Mouse (Mus musculus) cerebellum, postnatal 36 days (tissue): Measurements from ENCODE around the gene Hat1.
"Not testable (repeated sequence)": the region's sequence is repeated elsewhere in the genome, so short reads cannot be mapped to it uniquely, and the experiment has no call there.

Experiments
- DNase-seq, 2 experiments: peaks; one replicate each; pipeline ENCODE4 v3.0.0; 2021 to 2022; ENCODE audit warnings: mixed read lengths in 2 of 2

The Hat1 gene

DNA sequence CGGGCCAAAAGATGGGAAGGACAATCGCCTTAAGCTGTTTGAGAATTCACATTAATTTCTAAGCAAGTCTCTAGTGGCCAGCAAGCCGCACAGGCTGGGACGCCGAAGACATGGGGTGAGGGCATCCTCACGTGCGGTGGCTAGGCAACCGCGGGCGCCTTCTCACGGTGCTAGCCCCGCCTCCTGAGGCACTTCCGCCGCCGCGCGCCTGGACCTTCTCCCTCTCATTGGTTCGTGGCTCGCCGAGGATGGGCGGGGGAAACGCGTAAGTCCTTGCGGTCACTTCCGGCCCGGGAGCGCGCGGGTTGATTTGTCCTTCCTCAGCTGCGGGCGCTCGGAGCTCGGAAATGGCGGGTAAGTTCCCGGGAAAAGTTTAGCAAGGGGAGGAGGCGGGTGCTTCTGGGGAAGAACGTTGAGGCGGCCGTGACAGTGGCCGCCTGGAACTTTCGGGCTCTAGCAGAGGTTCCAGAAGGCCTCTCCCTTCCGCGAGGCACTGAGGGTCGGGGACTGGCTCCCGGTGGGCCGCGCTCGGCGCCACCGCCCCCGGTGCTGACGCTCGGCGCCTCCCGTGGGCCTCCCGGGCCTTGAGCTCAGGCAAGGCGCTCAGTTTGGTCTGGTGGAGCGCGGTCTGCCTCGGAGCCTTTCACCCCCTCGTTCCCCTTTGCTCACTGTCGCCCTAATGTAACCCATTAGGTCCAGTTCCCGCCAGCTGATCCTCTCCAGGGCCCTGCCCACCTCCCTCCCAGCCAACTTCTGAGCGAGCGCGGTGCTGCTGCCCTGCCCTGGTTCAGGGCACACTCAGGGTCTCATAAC, at the start of gene Hat1:
Gene Hat1, plus strand, starts transcription at position 8 of the 813 bp plus-strand sequence.
- DNase-seq, result peak; percentile 90 to 94

DNA sequence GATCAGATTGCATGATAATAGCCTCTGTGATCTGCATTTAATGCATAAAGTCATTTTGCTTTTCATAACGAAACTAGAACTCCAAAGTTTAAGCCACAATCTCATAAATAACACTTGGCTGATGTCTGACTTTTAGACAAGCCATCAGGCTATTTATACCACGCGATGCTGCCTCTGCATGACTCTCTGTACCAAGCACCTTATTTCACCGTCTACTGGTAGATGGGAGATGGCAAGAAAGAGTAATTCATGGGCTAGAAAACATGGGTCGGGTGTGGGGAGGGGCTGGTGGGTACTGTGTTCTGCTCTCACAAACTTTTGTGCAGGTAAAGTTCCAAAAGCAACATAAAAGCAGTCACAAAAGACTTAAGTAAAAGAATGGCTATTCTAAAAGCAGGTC, 48.6 kb upstream of the Hat1 start:
- no peak for DNase-seq

DNA sequence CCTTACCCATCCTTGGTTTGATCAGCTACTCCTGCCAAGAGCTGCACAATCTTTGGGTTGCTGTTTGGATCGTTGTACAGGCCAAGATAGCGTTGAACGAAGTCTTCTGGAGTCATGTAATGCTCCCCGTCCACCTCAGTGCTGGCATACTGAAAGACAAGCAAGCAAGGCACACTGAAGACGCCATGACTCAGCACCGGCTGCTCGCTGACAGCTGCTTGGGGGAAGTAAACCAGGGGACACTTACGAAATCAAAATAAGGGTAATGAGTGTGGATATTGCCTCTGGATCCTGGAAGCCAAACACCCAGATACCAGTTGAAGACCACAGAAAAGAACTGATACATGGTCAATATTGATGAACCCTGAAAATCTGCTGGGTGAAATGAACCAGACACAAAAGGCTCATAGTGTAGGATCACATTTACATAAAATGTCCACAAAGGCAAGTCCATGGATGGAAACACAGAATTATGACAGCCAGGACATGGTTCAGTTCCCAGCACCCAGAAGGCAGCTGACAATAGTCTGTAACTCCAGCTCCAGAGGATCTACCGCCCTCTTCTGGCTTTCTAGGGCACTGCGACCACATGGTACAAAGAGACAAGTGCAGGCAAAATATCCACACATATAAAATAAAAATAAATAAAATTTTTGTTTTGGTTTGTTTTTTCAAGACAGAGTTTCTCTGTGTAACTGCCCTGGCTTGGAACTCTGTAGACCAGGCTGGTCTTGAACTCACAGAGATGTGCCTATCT, 44.7 kb upstream of the Hat1 start:
- DNase-seq, result no peak

DNA sequence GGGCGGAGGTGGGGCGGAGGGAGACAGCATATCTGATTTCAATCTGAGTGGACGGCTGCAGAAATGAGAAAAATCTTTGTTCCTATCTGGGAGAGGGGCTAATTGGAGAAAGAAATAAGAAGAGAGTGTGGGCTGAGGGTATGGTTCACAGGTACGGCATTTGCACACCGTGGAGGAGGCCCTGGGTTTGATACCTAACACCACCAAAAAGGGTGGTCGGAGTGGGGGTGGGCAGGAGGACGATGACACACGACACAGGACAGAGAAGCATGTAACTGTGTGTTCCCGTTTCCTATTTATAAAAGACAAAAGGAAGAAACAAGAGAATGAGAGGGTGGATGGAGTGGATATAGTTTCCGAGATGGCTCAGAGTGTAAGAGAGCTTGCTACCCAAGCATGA, 41.6 kb upstream of the Hat1 start:
- no peak for DNase-seq

DNA sequence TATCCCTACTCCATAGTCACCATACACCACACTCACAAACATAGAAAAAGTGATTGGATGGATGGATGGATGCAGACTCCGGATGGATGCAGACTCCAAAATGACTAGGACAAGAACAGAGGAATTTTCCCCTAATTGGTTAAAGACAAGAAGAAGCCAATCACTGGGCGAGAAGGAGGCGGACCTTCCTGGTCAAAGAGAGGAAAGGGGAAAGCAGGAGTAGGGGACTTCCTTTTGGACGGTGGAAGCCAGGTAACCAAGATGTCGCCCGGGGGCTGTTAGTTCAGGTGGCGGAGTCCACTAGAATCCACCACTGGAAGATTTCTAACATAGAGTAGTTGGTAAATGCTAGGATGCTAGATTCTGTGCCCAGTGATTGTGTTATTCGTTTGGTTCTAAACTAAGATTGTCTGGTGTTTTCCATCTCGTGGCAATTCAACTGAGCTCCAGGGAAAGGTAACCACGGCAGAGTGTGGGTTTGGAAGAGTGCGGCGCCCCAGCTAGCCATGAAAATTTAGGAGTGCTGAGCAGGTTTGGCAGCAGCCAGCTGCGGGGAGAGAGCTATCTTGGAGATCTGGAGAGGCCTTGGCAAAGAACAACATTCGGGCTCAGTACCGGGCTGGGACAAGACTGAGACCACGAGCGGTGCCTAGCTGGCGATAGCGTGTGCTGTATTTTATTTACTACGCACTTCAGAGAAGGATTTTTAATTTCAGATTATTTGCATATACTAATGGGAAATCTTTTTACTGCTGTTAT, 40.8 kb upstream of the Hat1 start:
- no peak for DNase-seq

DNA sequence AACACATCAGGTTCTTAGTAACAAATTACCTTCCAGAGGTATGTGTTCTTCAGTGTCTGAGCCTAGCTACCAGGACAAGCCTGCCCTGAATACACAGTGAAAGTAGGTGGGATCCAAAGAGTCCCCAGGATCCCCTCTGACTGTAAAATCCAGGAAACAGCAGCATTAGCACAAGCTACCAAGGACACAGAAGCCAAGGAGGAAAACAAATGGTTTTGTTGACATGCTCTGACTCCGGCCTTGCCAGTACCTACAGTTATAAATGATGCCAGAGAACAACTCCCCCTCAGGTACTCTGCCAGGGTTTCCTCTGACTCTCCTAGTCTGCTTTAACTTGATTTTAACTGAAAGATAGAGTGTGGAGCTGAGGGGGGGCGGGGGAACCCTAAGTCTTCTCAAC, 39.2 kb upstream of the Hat1 start:
- DNase-seq, result no peak

DNA sequence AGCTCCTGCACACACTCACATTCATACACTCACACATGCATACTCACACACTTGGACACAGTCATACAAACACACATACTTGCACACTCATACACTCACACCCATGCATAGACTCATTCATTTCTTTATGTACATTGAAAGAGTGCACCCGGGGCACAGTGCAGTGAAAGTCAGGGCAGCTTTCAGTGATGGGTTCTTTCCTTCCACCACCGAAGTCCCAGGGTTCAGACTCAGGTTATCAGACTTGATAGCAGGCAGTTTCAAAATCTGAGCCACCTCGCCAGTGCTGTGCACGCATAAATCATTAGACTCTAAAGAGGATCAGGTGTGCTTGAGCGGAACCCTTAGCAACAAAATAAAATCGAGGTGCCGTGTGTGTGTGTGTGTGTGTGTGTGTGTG, 38.6 kb upstream of the Hat1 start:
- no peak for DNase-seq

DNA sequence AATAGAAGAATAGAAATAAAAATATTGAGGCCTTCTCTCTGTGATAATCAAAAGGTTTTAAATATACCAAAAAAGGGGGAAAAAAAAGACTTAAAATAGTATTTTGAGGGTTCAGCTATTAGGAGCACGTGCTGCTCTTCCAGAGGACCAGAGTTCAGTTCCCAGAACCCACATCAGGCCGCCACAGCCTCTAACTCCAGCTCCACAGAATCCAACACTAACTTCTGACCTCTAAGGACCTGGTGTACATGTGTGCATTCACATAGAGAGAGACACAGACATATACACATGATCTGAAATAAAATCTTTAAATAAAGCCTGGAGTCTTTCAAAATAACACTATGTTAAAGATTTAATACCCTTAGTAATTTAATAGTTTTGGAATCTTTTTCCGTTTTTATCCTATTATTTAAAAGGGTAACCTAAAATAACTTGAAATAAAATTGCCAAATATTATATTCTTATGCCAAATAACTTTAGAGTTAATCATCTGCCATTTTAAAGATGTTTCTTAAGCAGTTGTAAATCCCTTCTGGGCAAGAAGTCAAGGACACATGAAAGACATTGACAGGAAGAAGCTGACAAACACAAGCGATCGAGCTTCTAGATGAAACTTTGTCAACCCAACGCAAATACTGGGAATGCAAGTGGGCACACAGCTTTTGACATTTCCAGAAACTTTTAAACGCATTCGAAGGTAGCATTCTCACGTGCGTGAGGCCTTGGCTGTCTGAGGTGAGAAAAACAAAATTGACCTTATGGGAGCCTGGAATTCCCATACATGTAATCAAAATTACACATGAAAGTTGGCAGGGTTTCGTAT, 37.6 kb upstream of the Hat1 start:
- DNase-seq, result no peak

DNA sequence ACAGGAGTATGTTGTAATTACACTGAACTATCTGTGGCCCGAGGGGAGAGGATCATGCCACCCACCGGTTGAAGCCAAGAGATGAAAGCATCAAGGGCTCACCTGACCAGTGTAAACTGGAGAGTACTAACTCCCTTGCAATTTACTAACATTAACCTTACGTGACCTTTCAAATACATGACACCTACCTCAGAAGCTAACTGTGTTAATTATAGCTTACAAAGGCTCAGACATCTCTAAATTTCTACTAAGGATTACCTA, 37.1 kb upstream of the Hat1 start:
- no peak for DNase-seq

DNA sequence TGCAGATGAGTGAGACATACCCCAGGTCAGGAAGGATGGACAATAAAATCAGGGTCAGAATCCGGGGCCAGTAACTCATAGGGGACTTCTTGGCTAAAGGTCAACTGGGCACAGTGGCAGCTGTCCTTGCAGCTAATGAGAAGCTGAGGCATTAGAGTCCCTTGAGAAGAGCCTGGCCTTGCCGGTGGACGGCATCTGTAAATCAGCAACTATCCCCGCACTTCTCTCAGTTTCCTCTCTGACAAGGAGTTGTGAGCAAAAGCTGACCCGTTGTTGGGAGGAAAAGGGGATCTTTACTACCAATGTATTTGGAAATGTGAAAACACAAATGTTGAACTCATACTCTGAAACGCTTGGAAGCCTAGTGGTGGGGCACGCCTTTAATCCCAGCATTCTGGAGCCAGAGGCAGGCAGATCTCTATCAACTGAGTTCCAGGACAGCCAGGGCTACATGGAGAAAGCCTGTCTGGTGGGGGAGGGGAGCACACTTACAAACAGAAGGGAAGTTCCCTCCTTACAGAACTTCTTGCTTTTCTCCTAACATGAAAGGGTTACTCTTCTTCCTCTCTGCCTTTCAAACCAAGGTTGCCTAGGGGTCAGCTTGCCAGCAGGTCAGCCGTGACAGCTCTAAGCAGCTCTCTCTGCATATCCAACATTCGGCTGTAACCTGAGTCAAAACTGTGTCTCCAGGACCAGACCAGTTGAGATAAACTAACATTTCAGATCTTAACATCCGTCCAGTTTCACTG, 35.3 kb upstream of the Hat1 start:
- no peak for DNase-seq

DNA sequence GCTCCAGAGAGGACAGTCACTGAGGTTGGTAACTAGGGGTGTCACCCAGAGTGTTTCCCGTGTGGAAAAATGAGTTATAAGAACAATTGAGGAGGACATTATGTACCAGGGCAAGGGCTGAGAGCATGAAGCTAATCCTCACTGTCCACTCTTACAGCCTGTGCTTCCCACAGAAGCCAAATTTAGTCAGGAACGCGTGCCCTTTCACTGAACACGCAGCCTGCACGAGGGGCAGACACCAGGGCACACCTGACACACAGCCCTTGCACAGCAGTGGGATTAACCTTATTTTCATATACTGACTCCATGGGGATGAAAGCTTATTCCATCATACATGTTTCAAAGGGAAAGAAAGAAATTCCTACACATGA, 34.7 kb upstream of the Hat1 start:
- no peak for DNase-seq

DNA sequence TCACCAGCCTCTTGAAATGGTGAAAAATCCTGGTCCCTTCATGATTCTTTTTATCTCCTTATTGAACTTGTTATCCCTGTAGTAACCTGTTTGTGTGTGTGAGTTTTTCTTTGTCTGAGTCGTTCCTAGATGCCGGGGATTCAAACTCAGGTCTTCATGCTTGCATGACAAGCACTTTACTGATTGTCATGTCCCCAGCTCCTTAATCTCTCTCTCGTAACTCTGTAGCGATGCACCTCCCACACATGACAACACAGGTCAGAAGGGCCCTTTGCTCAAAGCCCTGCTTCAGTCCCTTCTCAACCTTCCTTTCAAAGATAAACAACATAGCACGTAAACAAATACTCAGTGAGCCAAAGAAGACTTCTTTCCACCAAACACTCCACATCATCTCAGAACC, 30.4 kb upstream of the Hat1 start:
- DNase-seq, result no peak

DNA sequence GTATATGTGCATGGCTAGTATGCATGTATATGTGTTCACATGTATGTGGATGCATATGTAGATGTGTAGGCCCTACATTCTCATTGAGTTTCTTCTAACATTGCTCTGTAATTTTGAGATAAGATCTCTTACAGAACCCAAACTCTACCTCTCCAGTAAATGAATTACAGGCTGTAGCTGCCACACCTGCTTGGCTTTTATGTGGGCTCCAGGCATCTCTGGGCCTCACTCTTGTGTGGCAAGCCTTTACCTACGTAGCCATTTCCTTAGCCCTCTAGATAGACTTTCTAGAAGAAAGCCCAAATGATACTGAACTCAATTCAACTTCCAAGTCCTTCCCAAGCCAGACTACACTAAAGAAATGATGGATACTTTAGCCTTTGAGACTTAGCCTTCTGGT, 28.6 kb upstream of the Hat1 start:
- no peak for DNase-seq

DNA sequence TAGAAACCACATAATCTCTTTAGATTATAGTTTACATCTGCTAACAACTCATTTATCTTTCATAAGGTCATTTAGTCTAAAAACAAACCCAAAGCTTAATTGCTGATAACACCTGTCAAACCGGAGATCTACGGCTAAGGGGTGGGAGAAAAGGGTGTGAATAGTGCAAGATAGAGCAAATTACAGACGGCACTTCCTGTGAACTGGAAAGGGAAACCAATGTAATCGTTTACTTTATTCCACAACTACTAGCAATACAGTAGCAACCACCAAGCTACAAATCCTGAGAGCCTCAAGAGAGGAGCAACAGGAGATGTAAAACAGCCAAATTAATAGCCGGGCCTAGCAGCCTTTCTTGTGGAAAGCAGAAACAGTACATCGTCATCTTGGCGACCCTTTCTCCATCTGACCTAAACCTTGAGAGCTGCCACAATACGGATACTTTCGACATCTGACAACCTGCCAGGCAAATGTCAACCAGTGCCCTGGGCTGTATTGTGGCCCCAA, 22.1 kb upstream of the Hat1 start:
- DNase-seq, result no peak

DNA sequence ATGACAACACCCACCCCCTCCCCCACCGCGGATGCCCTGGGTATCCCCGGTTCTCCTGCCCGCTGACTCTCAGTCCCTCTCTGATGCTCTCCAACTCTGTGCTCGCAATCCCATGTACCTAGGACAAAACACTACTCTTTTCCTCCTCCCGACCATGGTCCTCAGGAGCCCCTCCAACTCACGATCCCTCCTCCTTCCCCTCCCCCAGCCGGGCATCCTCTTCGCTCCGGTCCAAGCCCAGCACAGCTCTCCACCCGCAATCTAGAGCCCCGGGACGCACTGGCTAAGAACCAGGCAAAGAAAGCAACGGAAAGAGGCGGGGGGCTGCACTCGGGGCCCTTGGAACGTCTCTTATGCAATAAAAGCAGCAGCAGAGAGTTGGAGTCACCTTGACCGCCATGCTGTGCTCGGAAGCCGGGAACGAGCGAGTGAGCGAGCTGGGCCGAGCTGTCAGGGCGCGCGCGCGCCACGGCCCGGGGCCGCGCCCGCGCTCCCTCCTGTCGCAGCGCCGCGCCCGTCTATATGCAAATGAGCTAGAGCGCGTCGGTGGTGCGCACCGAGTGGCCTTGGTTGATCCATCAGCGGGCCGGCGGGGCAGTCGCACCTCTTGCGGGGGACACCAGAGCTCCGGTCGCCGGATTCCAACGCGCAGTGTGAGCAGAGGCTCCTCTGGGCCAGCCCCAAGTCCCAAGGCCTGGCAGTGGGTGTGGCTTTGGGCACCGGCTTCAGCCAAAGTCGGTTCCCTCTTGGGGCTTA, 21.5 kb upstream of the Hat1 start, which contains the start of gene Slc25a12:
Gene Slc25a12, minus strand, starts transcription at position 625 of the 756 bp plus-strand sequence.
- DNase-seq, result peak; percentile 81 to 83

DNA sequence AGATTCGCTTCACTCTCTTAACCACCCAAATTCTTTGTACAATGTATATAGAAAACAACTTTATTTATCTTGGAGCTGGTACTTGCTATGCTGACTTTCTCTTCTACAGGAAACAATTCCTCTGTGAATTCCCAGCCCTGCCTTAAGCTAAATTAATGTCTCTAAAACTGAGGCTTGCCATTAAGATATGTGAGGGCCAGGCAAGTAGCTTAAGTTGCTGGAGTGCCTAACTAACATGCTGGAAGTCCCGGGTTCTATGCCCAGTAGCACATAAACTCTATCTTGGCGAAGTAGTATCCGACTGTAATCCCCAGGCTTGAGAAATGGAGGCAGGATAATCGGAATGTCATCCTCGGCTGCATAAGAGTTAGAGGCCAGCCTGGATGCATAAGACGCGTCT, 20.7 kb upstream of the Hat1 start:
- DNase-seq, result no peak

DNA sequence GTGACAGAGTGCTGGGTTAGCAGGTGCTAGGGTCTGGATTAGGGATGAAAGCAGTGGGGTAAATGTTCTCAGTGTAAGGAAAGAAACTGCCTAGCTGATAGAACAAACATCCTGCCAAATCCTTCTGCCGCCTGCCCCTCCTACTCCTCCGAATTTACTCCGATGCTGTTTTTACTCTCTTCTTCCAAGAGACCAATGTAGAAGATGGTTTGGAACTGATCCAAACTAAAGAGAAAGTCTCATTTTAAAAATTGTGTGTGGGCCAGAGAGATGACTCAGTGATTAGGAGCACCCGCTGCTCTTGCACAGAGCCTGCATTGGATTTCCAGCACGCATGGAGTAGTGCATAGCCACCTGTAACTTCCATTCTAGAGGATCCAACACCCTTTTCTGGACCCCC, 17.0 kb upstream of the Hat1 start:
- DNase-seq, result no peak

DNA sequence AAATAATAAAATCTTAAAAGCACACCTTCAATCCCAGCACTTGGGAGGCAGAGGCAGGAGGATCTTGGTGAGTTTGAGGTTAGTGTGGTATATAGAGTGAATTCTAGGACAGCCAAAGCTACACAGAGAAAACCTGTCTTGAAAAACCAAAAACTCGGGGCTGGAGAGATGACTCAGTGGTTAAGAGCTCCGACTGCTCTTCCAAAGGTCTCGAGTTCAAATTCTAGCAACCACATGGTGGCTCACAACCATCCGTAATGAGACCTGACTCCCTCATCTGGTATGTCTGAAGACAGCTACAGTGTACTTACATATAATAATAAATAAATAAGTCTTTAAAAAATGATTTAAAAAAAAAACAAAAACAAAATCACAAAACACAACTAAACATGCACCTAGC, 16.5 kb upstream of the Hat1 start:
- DNase-seq, result not testable (repeated sequence)

DNA sequence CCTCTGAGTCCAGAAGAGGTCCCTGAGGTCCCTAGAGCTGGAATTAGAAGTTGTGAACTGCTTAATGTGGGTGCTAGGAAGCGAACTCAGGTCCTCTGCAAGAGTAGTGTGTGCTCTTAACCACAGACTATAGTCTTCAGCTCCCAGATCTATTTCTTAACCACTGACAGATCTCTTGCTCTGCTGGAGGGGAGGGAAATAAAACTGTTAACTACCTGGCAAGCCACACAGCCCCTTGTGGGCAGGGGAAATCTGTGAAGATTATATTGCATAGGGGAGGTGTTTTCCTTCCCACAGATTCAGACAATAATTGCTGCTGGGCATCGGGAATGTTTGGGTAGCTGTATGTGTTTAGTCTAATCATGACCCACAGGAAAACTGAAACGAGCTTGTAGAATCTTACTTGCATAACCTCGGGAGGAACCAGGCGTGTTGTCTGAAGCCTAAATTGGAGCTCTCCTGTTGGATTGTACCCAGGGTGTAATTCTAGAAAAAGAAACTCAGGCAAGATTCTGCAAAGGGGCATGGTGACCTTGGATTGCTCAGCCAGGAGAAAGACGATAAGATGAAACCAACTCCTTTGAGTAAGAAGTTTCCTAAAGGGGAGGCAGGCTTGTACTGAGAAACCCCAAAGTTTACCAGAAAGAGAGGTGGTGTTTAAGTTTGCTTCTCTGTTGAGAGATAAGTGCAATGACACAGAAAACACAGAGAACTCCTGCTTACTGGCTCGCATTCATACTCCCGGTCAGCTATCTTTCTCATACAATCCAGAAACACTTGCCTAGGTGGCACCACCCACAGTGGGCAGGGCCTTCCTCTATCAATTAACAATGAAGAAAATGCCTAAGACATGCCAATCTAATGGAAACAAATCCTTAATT, 14.2 kb upstream of the Hat1 start:
- DNase-seq, result no peak

DNA sequence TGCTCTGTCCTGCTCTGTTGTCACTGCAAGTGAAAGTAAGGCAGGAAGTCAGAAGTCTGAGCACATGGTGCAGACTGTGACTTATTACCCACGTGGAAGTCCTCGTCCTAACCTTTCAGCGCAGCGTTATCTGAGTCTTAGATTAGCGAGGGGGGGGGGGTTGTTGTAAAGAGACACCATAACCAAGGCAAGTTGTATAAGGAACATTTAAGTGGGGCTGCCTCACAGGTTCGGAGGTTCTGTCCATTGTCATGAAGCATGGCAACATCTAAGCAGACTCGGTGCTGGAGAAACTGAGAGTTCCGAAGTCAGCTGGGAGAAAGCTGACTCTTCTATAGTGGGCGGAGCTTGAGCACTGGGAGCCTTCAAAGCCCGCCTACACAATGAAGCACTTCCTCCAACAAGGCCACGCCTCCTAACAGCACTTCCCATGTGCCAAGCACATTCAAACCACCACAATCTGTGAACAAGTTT, 12.3 kb upstream of the Hat1 start:
- no peak for DNase-seq
